Mouse (Mus musculus): ENCODE measurements at regions not wholly inside any gene's neighbourhood (a gene's known extent, or its start where the extent isn't known, plus 50 kb on each side); places are given as distances from the start of the nearest gene placed in this dataset.

- H3K4me1 ChIP-seq (ENCODE audit: control insufficient read depth, insufficient read depth, low read length): no peaks in the 10 kb centered on the region
- no peak overlapping the region for H3K4me3 ChIP-seq (replicated peaks; ENCODE audit: control insufficient read depth, low read depth, low read length)
- TF ChIP-seq POLR2A (IDR thresholded peaks at IDR 0.05; ENCODE audit: borderline replicate concordance, control insufficient read depth, low read depth, low read length): no peak
- no peak for TF ChIP-seq CTCF (IDR thresholded peaks at IDR 0.05; ENCODE audit: control insufficient read depth, insufficient read depth, low read length)
- WGBS: 83% methylated on average over 4 of the region's 4 CpGs
- H3K27ac ChIP-seq (ENCODE audit: control insufficient read depth, insufficient read depth, low read depth, low read length, poor library complexity): no peak overlapping the region
Measured at GRCm38 (mm10) chr8:89307085-89307484, 263.1 kb upstream of the Sall1 start.

- H3K4me3 ChIP-seq (replicated peaks; ENCODE audit: control insufficient read depth, low read depth, low read length): no peak overlapping the region
- 65% methylated on average over 10 of the region's 10 CpGs for WGBS
- TF ChIP-seq CTCF (IDR thresholded peaks at IDR 0.05; ENCODE audit: control insufficient read depth, insufficient read depth, low read length) (no peak), POLR2A (IDR thresholded peaks at IDR 0.05; ENCODE audit: borderline replicate concordance, control insufficient read depth, low read depth, low read length) (no peak)
- no peaks in the 10 kb centered on the region for H3K4me1 ChIP-seq (ENCODE audit: control insufficient read depth, insufficient read depth, low read length)
- no peak overlapping the region for H3K27ac ChIP-seq (ENCODE audit: control insufficient read depth, insufficient read depth, low read depth, low read length, poor library complexity)
Measured at GRCm38 (mm10) chr8:89304116-89304515, 260.2 kb upstream of the Sall1 start.

- no peak overlapping the region for H3K27ac ChIP-seq (ENCODE audit: control insufficient read depth, insufficient read depth, low read depth, low read length, poor library complexity)
- H3K4me3 ChIP-seq (replicated peaks; ENCODE audit: control insufficient read depth, low read depth, low read length): no peak overlapping the region
- no peaks in the 10 kb centered on the region for H3K4me1 ChIP-seq (ENCODE audit: control insufficient read depth, insufficient read depth, low read length)
- WGBS: 75% methylated on average over 4 of the region's 4 CpGs
- TF ChIP-seq CTCF (IDR thresholded peaks at IDR 0.05; ENCODE audit: control insufficient read depth, insufficient read depth, low read length): no peak
- no peak for TF ChIP-seq POLR2A (IDR thresholded peaks at IDR 0.05; ENCODE audit: borderline replicate concordance, control insufficient read depth, low read depth, low read length)
Measured at GRCm38 (mm10) chr8:89303326-89303725, 259.4 kb upstream of the Sall1 start.

- Histone ChIP-seq H3K4me3 (replicated peaks; ENCODE audit: control insufficient read depth, low read depth, low read length) (no peak overlapping the region), H3K27ac (ENCODE audit: control insufficient read depth, insufficient read depth, low read depth, low read length, poor library complexity) (no peak overlapping the region), H3K4me1 (ENCODE audit: control insufficient read depth, insufficient read depth, low read length) (no peaks in the 10 kb centered on the region)
- TF ChIP-seq POLR2A (IDR thresholded peaks at IDR 0.05; ENCODE audit: borderline replicate concordance, control insufficient read depth, low read depth, low read length) (no peak), CTCF (IDR thresholded peaks at IDR 0.05; ENCODE audit: control insufficient read depth, insufficient read depth, low read length) (no peak)
- WGBS: 86% methylated on average over 4 of the region's 4 CpGs
Measured at GRCm38 (mm10) chr8:89299637-89300036, 255.7 kb upstream of the Sall1 start.

- Histone ChIP-seq H3K27ac (ENCODE audit: control insufficient read depth, insufficient read depth, low read depth, low read length, poor library complexity) (no peak overlapping the region), H3K4me1 (ENCODE audit: control insufficient read depth, insufficient read depth, low read length) (no peaks in the 10 kb centered on the region), H3K4me3 (replicated peaks; ENCODE audit: control insufficient read depth, low read depth, low read length) (no peak overlapping the region)
- TF ChIP-seq POLR2A (IDR thresholded peaks at IDR 0.05; ENCODE audit: borderline replicate concordance, control insufficient read depth, low read depth, low read length) (no peak), CTCF (IDR thresholded peaks at IDR 0.05; ENCODE audit: control insufficient read depth, insufficient read depth, low read length) (no peak)
- 83% methylated on average over 5 of the region's 5 CpGs for WGBS
Measured at GRCm38 (mm10) chr8:89295686-89296085, 251.7 kb upstream of the Sall1 start.

GRCm38 (mm10) chr8:89289017-89289416 lies 245.1 kb upstream of the Sall1 start:
- Histone ChIP-seq H3K27ac (ENCODE audit: control insufficient read depth, insufficient read depth, low read depth, low read length, poor library complexity) (no peak overlapping the region), H3K4me3 (replicated peaks; ENCODE audit: control insufficient read depth, low read depth, low read length) (no peak overlapping the region), H3K4me1 (ENCODE audit: control insufficient read depth, insufficient read depth, low read length) (no peaks in the 10 kb centered on the region)
- 25% methylated on average over 5 of the region's 5 CpGs for WGBS
- TF ChIP-seq CTCF (IDR thresholded peaks at IDR 0.05; ENCODE audit: control insufficient read depth, insufficient read depth, low read length) (no peak), POLR2A (IDR thresholded peaks at IDR 0.05; ENCODE audit: borderline replicate concordance, control insufficient read depth, low read depth, low read length) (no peak)

GRCm38 (mm10) chr8:89284871-89285564 lies 241.1 kb upstream of the Sall1 start:
- H3K27ac ChIP-seq (ENCODE audit: control insufficient read depth, insufficient read depth, low read depth, low read length, poor library complexity): no peak overlapping the region
- TF ChIP-seq POLR2A (IDR thresholded peaks at IDR 0.05; ENCODE audit: borderline replicate concordance, control insufficient read depth, low read depth, low read length): no peak
- no peak for TF ChIP-seq CTCF (IDR thresholded peaks at IDR 0.05; ENCODE audit: control insufficient read depth, insufficient read depth, low read length)
- no peak overlapping the region for H3K4me3 ChIP-seq (replicated peaks; ENCODE audit: control insufficient read depth, low read depth, low read length)
- WGBS: 84% methylated on average over 14 of the region's 14 CpGs
- no peaks in the 10 kb centered on the region for H3K4me1 ChIP-seq (ENCODE audit: control insufficient read depth, insufficient read depth, low read length)

- WGBS: 86% methylated on average over 17 of the region's 17 CpGs
- no peaks in the 10 kb centered on the region for H3K4me1 ChIP-seq (ENCODE audit: control insufficient read depth, insufficient read depth, low read length)
- no peak overlapping the region for H3K4me3 ChIP-seq (replicated peaks; ENCODE audit: control insufficient read depth, low read depth, low read length)
- H3K27ac ChIP-seq (ENCODE audit: control insufficient read depth, insufficient read depth, low read depth, low read length, poor library complexity): no peak overlapping the region
- TF ChIP-seq POLR2A (IDR thresholded peaks at IDR 0.05; ENCODE audit: borderline replicate concordance, control insufficient read depth, low read depth, low read length) (no peak), CTCF (IDR thresholded peaks at IDR 0.05; ENCODE audit: control insufficient read depth, insufficient read depth, low read length) (no peak)
Measured at GRCm38 (mm10) chr8:89283105-89284096, 239.4 kb upstream of the Sall1 start.

Measured in bone marrow, adult 2 months (tissue).